Mouse (Mus musculus) forebrain, embryonic 12.5 days (tissue): ENCODE measurements around the gene Tifa. TPM values are rescaled to one million over a fixed set of nuclear protein-coding genes. Genes with fewer than 3 reads are reported as not detected.
"Not testable (repeated sequence)": the region's sequence is repeated elsewhere in the genome, so short reads cannot be mapped to it uniquely, and the experiment has no call there.

ENCODE experiments used
- ATAC-seq: fragments of 200-750 bp; cut with Nextera tagmentation; 2 replicates; pipeline ENCODE4 v1.8.0; 2017; ENCODE audit warnings: moderate TSS enrichment; ENCODE audit not compliant: low FRiP score
- H3K27ac ChIP-seq: fragments of 300-500 bp; sonication (generic); 2 replicates; pipeline ENCODE4 v1.5.1; 2016; ENCODE audit warnings: mild to moderate bottlenecking
- H3K27me3 ChIP-seq: fragments of 300-500 bp; sonication (generic); 2 replicates; pipeline ENCODE4 v1.6.1; 2016; ENCODE audit warnings: mild to moderate bottlenecking
- H3K36me3 ChIP-seq: fragments of 300-500 bp; sonication (generic); replicated peaks from 2 replicates; pipeline ENCODE4 v1.6.1; 2016; ENCODE audit warnings: mild to moderate bottlenecking
- H3K4me1 ChIP-seq: fragments of 300-500 bp; sonication (generic); 2 replicates; pipeline ENCODE4 v1.6.1; 2016
- H3K4me2 ChIP-seq: fragments of 300-500 bp; sonication (generic); 2 replicates; pipeline ENCODE4 v1.6.1; 2016; ENCODE audit warnings: mild to moderate bottlenecking, moderate library complexity
- H3K4me3 ChIP-seq: fragments of 300-500 bp; sonication (generic); replicated peaks from 2 replicates; pipeline ENCODE4 v1.5.1; 2016; ENCODE audit warnings: mild to moderate bottlenecking
- H3K9ac ChIP-seq: fragments of 300-500 bp; sonication (generic); 2 replicates; pipeline ENCODE4 v1.6.1; 2016; ENCODE audit warnings: mild to moderate bottlenecking
- H3K9me3 ChIP-seq: fragments of 300-500 bp; sonication (generic); 2 replicates; pipeline ENCODE4 v1.6.1; 2016
- WGBS: fragments of 180-500 bp; shearing (Covaris S2); methylation state at CpG from one replicate; pipeline ENCODE4 v1.1.7; 2016; 5-methylcytosine and 5-hydroxymethylcytosine counted together
- polyA plus RNA-seq: library from polyadenylated mRNA; unstranded; fragments of >200 nt; fragmentation: Nextera tagmentation; extraction: Ambion mirVana; gene quantifications from 2 replicates; pipeline ENCODE4 v1.2.1, GENCODE M21; 2016

Gene Tifa
- polyA plus RNA-seq, 1 experiment from 2014 or later: 4.2 TPM

- no peak overlapping the region for H3K9ac ChIP-seq
- no peaks in the 10 kb centered on the region for H3K9me3 ChIP-seq
- no peak overlapping the region for H3K27ac ChIP-seq
- H3K4me2 ChIP-seq: no peak overlapping the region
- 14% methylated on average over 8 of the region's 8 CpGs for WGBS
- peak; percentile 67; the same call in 1 of the 2 replicates for ATAC-seq
- H3K27me3 ChIP-seq: peaks cover 85% of the 10 kb centered on the region
- H3K36me3 ChIP-seq: no peaks in the 10 kb centered on the region
- peaks cover 12% of the 10 kb centered on the region for H3K4me1 ChIP-seq
- no peak overlapping the region for H3K4me3 ChIP-seq
Measured at GRCm38 (mm10) chr3:127759212-127759611, 30.4 kb upstream of the Tifa start.

DNA sequence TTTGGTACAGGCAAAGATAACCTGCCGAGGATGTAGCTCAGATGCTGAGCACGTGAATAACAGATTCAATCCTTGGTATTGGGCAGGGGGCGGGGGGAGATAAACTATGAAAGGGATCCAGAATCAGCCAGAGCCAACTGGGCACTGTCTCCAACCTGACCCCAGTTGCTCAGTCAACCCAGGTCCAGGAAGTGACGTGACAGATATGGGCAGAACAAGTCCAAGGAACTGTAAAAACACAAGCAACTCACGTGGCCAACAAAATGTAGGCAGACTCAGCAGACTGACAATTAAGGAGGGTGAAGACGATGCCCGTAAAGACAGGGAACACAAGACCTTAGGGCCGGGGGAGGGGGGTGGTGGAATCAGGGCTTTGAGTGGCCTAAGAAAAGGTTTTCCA, 27.2 kb upstream of the Tifa start:
- peaks cover 59% of the 10 kb centered on the region for H3K27me3 ChIP-seq
- ATAC-seq: no peak
- no peaks in the 10 kb centered on the region for H3K9me3 ChIP-seq
- no peak overlapping the region for H3K4me2 ChIP-seq
- WGBS: 69% methylated on average over 8 of the region's 8 CpGs
- H3K4me1 ChIP-seq: peaks cover 12% of the 10 kb centered on the region
- H3K36me3 ChIP-seq: no peaks in the 10 kb centered on the region
- no peak overlapping the region for H3K9ac ChIP-seq
- H3K27ac ChIP-seq: no peak overlapping the region
- H3K4me3 ChIP-seq: no peak overlapping the region

DNA sequence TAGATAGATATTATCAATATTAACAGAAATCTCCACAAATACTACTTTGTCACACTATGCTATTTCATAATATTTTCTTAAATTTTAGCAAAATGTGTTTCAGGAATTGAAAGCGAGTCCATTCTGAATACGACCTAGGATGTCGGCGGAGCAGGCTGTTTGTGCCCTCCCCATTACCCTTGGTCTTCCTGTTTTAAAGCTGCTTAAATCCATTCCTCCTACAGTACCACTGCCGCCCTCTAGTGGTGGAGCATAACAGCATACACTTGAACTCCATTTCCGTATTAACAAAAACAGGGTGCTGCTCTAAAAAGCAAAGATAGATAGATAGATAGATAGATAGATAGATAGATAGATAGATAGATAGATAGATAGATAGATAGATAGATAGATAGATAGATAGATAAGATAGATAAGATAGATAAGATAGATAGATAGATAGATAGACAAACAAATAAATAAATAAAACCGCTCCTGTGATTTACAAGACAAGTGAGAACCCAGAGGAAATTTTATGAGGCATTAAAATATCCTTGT, 26.5 kb upstream of the Tifa start:
- 29% methylated on average over 7 of the region's 7 CpGs for WGBS
- no peak overlapping the region for H3K4me2 ChIP-seq
- no peak overlapping the region for H3K27ac ChIP-seq
- H3K4me3 ChIP-seq: no peak overlapping the region
- peaks cover 9% of the 10 kb centered on the region for H3K4me1 ChIP-seq
- no peaks in the 10 kb centered on the region for H3K9me3 ChIP-seq
- H3K9ac ChIP-seq: no peak overlapping the region
- H3K27me3 ChIP-seq: peaks cover 58% of the 10 kb centered on the region
- H3K36me3 ChIP-seq: no peaks in the 10 kb centered on the region
- 0 out of 2 replicates have a peak, but pooled peaks have one; percentile 50 for ATAC-seq

- Histone ChIP-seq H3K4me2 (no peak overlapping the region), H3K4me3 (no peak overlapping the region), H3K27ac (no peak overlapping the region), H3K9me3 (no peaks in the 10 kb centered on the region), H3K4me1 (no peaks in the 10 kb centered on the region), H3K9ac (no peak overlapping the region), H3K36me3 (no peaks in the 10 kb centered on the region), H3K27me3 (peaks cover 47% of the 10 kb centered on the region)
- ATAC-seq: no peak
- WGBS: 53% methylated on average over 5 of the region's 5 CpGs
Measured at GRCm38 (mm10) chr3:127764541-127764940, 25.1 kb upstream of the Tifa start.

DNA sequence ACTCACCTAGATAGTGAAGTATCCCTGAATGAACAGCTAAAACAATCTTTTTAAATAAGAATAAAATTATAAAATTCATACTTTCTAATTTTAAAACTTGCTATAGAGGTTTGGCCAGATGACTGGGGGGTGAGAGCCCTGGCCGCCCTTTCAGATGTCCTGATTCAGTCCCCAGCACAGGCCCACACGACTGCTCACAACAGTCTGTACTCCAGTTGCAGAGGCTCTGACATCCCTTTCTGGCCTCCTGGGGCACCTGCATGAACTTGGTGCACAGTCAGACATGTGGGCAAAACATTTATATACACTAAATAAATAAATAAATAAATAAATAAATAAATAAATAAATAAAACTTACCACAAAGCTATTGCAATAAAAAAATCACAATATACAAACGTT, 23.6 kb upstream of the Tifa start:
- no peaks in the 10 kb centered on the region for H3K4me1 ChIP-seq
- no peak for ATAC-seq
- no peak overlapping the region for H3K4me3 ChIP-seq
- WGBS: 79% methylated on average over 3 of the region's 3 CpGs
- H3K36me3 ChIP-seq: no peaks in the 10 kb centered on the region
- H3K9ac ChIP-seq: no peak overlapping the region
- no peaks in the 10 kb centered on the region for H3K9me3 ChIP-seq
- H3K27me3 ChIP-seq: peaks cover 36% of the 10 kb centered on the region
- no peak overlapping the region for H3K27ac ChIP-seq
- no peak overlapping the region for H3K4me2 ChIP-seq

- H3K27ac ChIP-seq: no peak overlapping the region
- H3K27me3 ChIP-seq: peaks cover 11% of the 10 kb centered on the region
- H3K4me2 ChIP-seq: no peak overlapping the region
- no peaks in the 10 kb centered on the region for H3K36me3 ChIP-seq
- no peak overlapping the region for H3K4me3 ChIP-seq
- WGBS: 90% methylated on average over 11 of the region's 11 CpGs
- H3K4me1 ChIP-seq: no peaks in the 10 kb centered on the region
- H3K9ac ChIP-seq: no peak overlapping the region
- ATAC-seq: no peak
- no peaks in the 10 kb centered on the region for H3K9me3 ChIP-seq
Measured at GRCm38 (mm10) chr3:127769146-127769545, 20.5 kb upstream of the Tifa start.

- H3K27me3 ChIP-seq: 0 out of 2 replicates have a peak, but pooled peaks cover 10% of the 10 kb centered on the region
- H3K9ac ChIP-seq: no peak within 1 kb of the TSS
- H3K27ac ChIP-seq: no peak within 1 kb of the TSS
- H3K9me3 ChIP-seq: no peaks in the 10 kb centered on the region
- 3% methylated on average over 24 of the region's 24 CpGs for WGBS
- no peaks in the 10 kb centered on the region for H3K4me1 ChIP-seq
- H3K4me3 ChIP-seq: peak within 1 kb of the TSS; percentile 36
- peak; percentile 51; the same call in 1 of the 2 replicates for ATAC-seq
- peak within 1 kb of the TSS; percentile 53 for H3K4me2 ChIP-seq
- H3K36me3 ChIP-seq: no peaks in the 10 kb centered on the region
Measured at GRCm38 (mm10) chr3:127780021-127780644, 9.5 kb upstream of the Tifa start, which contains the start of gene Alpk1. TSS of gene Alpk1 (minus strand) at chr3:127780527.

DNA sequence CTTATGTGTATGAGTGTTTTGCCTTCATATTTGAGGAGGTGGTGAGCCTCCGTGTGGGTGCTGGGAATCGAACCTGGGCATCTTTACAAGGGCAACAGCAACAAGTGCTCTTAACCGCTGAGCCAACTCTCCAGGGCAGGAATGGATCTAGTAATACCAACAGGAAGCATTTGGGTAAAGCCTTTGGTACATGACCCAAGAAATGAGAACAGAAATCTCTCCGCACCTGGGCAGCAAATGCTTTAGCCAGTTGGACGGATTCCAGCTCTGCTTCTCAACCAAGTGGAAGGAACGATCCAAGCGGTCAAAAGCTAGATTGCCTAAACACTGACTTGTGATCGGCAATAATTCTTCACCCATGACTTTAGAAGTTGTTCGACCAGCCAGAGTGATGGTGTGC, 8.7 kb upstream of the Tifa start:
- Histone ChIP-seq H3K4me2 (no peak overlapping the region), H3K27me3 (0 out of 2 replicates have a peak, but pooled peaks cover 10% of the 10 kb centered on the region), H3K4me3 (no peak overlapping the region), H3K36me3 (no peaks in the 10 kb centered on the region), H3K9me3 (no peaks in the 10 kb centered on the region), H3K27ac (no peak overlapping the region), H3K4me1 (no peaks in the 10 kb centered on the region), H3K9ac (no peak overlapping the region)
- ATAC-seq: no peak
- 92% methylated on average over 9 of the region's 9 CpGs for WGBS

DNA sequence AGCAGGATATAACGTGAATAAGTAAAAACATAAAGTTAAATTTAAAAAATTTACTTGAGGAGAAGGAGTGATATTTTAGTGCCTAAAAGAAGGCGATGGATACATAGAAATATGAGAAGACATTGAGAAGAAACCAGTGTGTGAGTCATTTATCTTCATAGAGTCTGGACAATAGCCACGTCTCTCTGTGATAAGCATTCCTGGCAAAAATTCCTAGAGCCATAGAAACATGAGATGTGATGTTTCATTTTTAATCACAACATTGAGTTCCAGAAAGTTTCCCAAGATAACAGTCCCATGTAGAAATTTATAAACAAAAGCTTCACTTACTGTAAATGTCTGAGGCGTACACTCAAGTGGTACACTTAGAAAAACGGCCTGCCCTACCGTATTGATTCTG, 6.7 kb upstream of the Tifa start:
- Histone ChIP-seq H3K4me1 (no peaks in the 10 kb centered on the region), H3K4me3 (no peak overlapping the region), H3K27me3 (peaks cover 23% of the 10 kb centered on the region), H3K27ac (no peak overlapping the region), H3K4me2 (no peak overlapping the region), H3K9ac (no peak overlapping the region), H3K36me3 (no peaks in the 10 kb centered on the region), H3K9me3 (no peaks in the 10 kb centered on the region)
- ATAC-seq: no peak
- WGBS: 94% methylated on average over 6 of the region's 6 CpGs

DNA sequence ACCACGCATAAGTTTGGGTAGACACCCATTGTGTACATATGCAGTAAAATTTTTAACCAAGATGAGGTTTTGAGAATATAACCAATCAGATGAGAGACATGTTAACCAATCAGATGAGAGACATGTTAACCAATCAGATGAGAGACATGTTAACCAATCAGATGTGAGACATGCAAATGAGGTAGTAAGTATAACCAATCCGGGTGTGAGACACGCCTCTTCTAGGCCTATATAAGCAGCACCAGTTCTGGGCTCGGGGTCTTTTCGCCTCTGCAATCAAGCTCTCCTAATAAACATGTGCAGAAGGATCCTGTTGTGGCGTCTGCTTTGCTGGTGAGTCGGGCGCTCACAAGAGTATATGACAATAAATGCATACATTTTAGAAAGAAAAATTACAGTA, 5.9 kb upstream of the Tifa start:
- H3K9me3 ChIP-seq, H3K4me2 ChIP-seq, H3K36me3 ChIP-seq, H3K9ac ChIP-seq, ATAC-seq, H3K4me3 ChIP-seq, H3K4me1 ChIP-seq, H3K27ac ChIP-seq: not testable (repeated sequence)
- 91% methylated on average over 8 of the region's 8 CpGs for WGBS
- peaks cover 31% of the 10 kb centered on the region for H3K27me3 ChIP-seq

DNA sequence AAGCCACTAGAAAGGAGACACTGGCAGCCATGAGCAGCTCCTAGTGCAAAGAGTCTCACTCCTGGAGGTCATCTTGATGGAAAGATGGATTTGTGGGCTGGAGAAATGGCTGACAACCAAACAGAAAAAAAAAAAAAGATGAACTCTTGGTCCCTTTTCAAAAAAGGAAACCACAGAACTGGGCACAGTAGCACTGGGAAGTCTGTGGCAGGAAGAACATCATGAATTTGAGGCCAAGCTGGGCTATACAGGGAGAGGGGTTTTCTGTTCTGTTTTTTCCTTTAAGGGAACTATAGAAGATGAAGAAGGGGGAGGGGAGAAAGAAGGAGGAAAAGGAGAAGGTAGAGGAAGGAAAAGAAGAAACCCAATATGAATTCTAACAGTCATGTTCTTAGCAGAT, 2.6 kb upstream of the Tifa start:
- no peak for ATAC-seq
- Histone ChIP-seq H3K4me3 (no peak overlapping the region), H3K4me2 (no peak overlapping the region), H3K9ac (no peak overlapping the region), H3K4me1 (peaks cover 21% of the 10 kb centered on the region), H3K27ac (no peak overlapping the region), H3K9me3 (no peaks in the 10 kb centered on the region), H3K36me3 (no peaks in the 10 kb centered on the region), H3K27me3 (peaks cover 48% of the 10 kb centered on the region)

GRCm38 (mm10) chr3:127788038-127788437, 1.6 kb upstream of the Tifa start:
- no peak overlapping the region for H3K4me2 ChIP-seq

DNA sequence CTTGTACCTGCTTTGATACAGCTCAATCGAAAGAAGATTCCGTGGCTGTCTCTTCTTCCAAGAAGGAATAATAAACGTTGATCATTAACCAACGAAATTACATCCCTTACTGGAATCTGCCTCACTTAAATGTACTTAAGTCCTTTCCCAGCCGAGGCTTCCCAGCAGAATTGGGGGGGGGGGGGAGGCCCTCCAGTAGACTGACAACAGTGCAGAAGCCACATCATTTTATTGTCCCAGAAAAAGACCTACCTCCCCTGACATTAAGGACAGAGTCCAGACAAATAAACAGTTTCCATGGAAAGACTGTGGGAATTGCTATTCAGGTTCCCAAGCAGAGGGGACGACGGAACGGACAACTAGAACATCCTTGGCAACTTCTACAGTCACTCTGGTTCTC, 686 bp upstream of the Tifa start:
- peak overlapping the region; percentile 95 for H3K4me2 ChIP-seq
- peak overlapping the region; percentile 57 for H3K4me3 ChIP-seq
- H3K27ac ChIP-seq: no peak overlapping the region
- peaks cover 21% of the 10 kb centered on the region for H3K4me1 ChIP-seq
- ATAC-seq: no peak
- 18% methylated on average over 8 of the region's 8 CpGs for WGBS
- no peaks in the 10 kb centered on the region for H3K9me3 ChIP-seq
- no peak overlapping the region for H3K9ac ChIP-seq
- H3K27me3 ChIP-seq: peaks cover 54% of the 10 kb centered on the region
- H3K36me3 ChIP-seq: no peaks in the 10 kb centered on the region

More at GRCm38 (mm10) chr3:127788038-127788437, 1.6 kb upstream of the Tifa start:
- no peak overlapping the region for H3K27ac ChIP-seq
- 51% methylated on average over 7 of the region's 7 CpGs for WGBS
- no peaks in the 10 kb centered on the region for H3K36me3 ChIP-seq
- no peak overlapping the region for H3K9ac ChIP-seq
- H3K4me1 ChIP-seq: peaks cover 21% of the 10 kb centered on the region
- H3K27me3 ChIP-seq: peaks cover 54% of the 10 kb centered on the region
- no peaks in the 10 kb centered on the region for H3K9me3 ChIP-seq
- ATAC-seq: no peak
- no peak overlapping the region for H3K4me3 ChIP-seq
